ENCODE assay signal across 9 mouse cellular contexts in the genomic region with DNA sequence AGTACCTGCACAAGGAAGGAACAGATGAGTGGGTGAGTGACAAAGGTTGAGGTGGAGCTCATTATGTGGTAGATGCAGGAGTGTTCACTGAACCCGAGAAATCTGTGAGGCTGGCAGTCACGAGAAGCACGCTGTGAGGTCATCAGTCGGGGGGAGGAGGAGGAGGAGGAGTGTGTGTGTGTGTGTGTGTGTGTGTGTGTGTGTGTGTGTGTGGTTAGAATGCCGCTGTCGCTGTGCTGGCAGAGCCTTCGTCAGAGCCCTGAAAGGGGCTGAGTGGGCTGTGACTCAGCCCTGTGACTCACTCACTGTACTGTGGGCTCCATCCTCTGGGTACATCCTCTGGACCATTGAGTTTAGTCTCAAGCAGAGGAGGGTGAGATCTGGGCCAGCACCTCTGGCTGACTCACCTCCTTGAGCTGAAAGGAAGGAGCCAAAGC. TPM values are rescaled to one million over a fixed set of nuclear protein-coding genes. Genes with fewer than 3 reads are reported as not detected.
DNase-seq lines count a peak whose midpoint lies in the region; ATAC-seq and TF ChIP-seq lines count a peak whose summit lies in the region.
"Had no signal": no experiment of that assay in that cellular context is flagged by ENCODE, and none has a peak within 500 bp of the region (broad histone marks: within the 10 kb centered on the region; RNA-seq: fewer than 3 reads in every experiment).

No protein-coding gene starts in this region.

- no peaks in the 10 kb centered on the region for H3K79me2 ChIP-seq in CH12.LX (replicated peaks; ENCODE audit: control insufficient read depth, extremely low read depth, insufficient read depth, poor library complexity, severe bottlenecking)

- WGBS in thymus, adult 2 months = 49% methylated on average over 7 of the region's 7 CpGs

- H3K9me3 ChIP-seq in CH12.LX (replicated peaks; ENCODE audit: low read length) = no peaks in the 10 kb centered on the region

- peak; percentile 60 for ATAC-seq in monocyte, adult 5-6 weeks (replicated peaks; ENCODE audit: insufficient number of reproducible peaks, low FRiP score, low TSS enrichment, poor library complexity, severe bottlenecking)

- in situ Hi-C loops in CH12.LX (cut with MboI; ENCODE audit: low pct_ligation_motif_present, low pct_unique_long_range_greater_than_20kb, low sequenced_read_pairs) = no loop called here

- no peak for TF ChIP-seq POLR2A in CH12.LX (IDR thresholded peaks at IDR 0.05; ENCODE audit: low read depth, low read length)
- no peak for TF ChIP-seq POLR2A in thymus, adult 2 months (IDR thresholded peaks at IDR 0.05; ENCODE audit: control insufficient read depth, extremely low read depth, insufficient read depth, low read length, poor library complexity)

- H3K36me3 ChIP-seq in CH12.LX (replicated peaks in 1 of 2; ENCODE audit: control insufficient read depth in 1 of 2, insufficient read depth in 1 of 2, low read length in 1 of 2) = peaks cover 0 to 10% of the 10 kb centered on the region in 2 experiments
- no peaks in the 10 kb centered on the region for H3K36me3 ChIP-seq in thymus, adult 2 months (ENCODE audit: control insufficient read depth, insufficient read depth, low read length)

- no peaks in the 10 kb centered on the region for H3K27me3 ChIP-seq in CH12.LX (replicated peaks)
- H3K27me3 ChIP-seq in thymus, adult 2 months (ENCODE audit: control insufficient read depth, insufficient read depth, low read length) = no peaks in the 10 kb centered on the region

- H3K27ac ChIP-seq in CH12.LX (ENCODE audit: insufficient read depth, low read depth) = no peak overlapping the region
- no peak overlapping the region for H3K27ac ChIP-seq in thymus, adult 2 months (ENCODE audit: control insufficient read depth, insufficient read depth, low read length)

- TF ChIP-seq CTCF in CH12.LX (conservative IDR thresholded peaks at IDR 0.05 in 1 of 2, IDR thresholded peaks at IDR 0.05 in 1 of 2; ENCODE audit: low read depth in 2 of 2, low read length in 2 of 2) = no peak
- TF ChIP-seq CTCF in thymus, adult 2 months (IDR thresholded peaks at IDR 0.05; ENCODE audit: borderline replicate concordance, control insufficient read depth, extremely low read depth, insufficient read depth, low read length, poor library complexity) = no peak

- dilution Hi-C loops in CH12.LX (cut with MboI; ENCODE audit: extremely low pct_ligation_motif_present, extremely low pct_unique_long_range_greater_than_20kb, low sequenced_read_pairs) = no loop called here

- TF ChIP-seq EP300 in CH12.LX (IDR thresholded peaks at IDR 0.05; ENCODE audit: low read length) = no peak

- no peak for TF ChIP-seq RAD21 in CH12.LX (IDR thresholded peaks at IDR 0.05; ENCODE audit: low read depth, low read length)

- peak; percentile 33 for DNase-seq in kidney, adult 11 months
- no peak for DNase-seq in kidney, adult 9 months
- DNase-seq in CH12.LX (ENCODE audit: extremely low read depth) = peak; percentile 13
- DNase-seq in frontal cortex, adult 2 months (ENCODE audit: extremely low spot score in 1 of 2, low spot score in 1 of 2) = peak; percentile 71 to 82
- no peak for DNase-seq in thymus, adult 2 months
- DNase-seq in thymus, postnatal 14 days = no peak
- DNase-seq in cerebellum, postnatal 36 days = no peak
- DNase-seq: thymus, adult 18-20 months had no signal

- H3K4me3 ChIP-seq in CH12.LX (replicated peaks in 1 of 3; ENCODE audit: low read depth in 2 of 3, low read length in 2 of 3, poor library complexity in 1 of 3) = no peak overlapping the region
- no peak overlapping the region for H3K4me3 ChIP-seq in thymus, adult 2 months (ENCODE audit: control insufficient read depth, insufficient read depth, low read length)

- H3K4me2 ChIP-seq in CH12.LX (ENCODE audit: insufficient read depth, low read depth, poor library complexity, severe bottlenecking) = 0 out of 2 replicates have a peak overlapping the region, but pooled peaks have one; percentile 21

- H3K9ac ChIP-seq in CH12.LX (ENCODE audit: insufficient read depth, low read depth) = no peak overlapping the region

- peaks cover 0 to 7% of the 10 kb centered on the region in 2 experiments; a peak in 2 of 4 replicates for H3K4me1 ChIP-seq in CH12.LX (ENCODE audit: control insufficient read depth in 1 of 2, insufficient read depth in 2 of 2)
- H3K4me1 ChIP-seq in thymus, adult 2 months (replicated peaks; ENCODE audit: control insufficient read depth, insufficient read depth, low read length) = peaks cover 7% of the 10 kb centered on the region; the same call in 1 of the 2 replicates

TF ChIP-seq in CH12.LX, 34 proteins besides CTCF, POLR2A, EP300 and RAD21:
- TF ChIP-seq PAX5 (IDR thresholded peaks at IDR 0.05; ENCODE audit: low read length) (no peak), BHLHE40 (IDR thresholded peaks at IDR 0.05; ENCODE audit: low read depth, low read length) (peak; percentile 47; the same call in 1 of the 2 replicates)

RNA-seq across cellular contexts. Expression of gene Mrpl33, which starts 20.2 kb away (rescaled TPM):
- total RNA-seq in CH12.LX (2012; rRNA removed) = 168 and 236 TPM in 2 replicates
- total RNA-seq in CH12.LX (2014; rRNA removed) = 336 and 387 TPM in 2 replicates
- polyA plus RNA-seq in CH12.LX (2012; ENCODE audit: insufficient read length, low read depth) = 114 and 150 TPM in 2 replicates
- polyA plus RNA-seq in frontal cortex, adult 2 months (2012; rRNA removed) = 97.5 and 98.3 TPM in 2 replicates
- 184 to 237 TPM (median 196 TPM) in 3 replicates for total RNA-seq in monocyte, adult 5-6 weeks (2017)
- 23.1 and 27.6 TPM in 2 replicates for polyA plus RNA-seq in thymus, adult 2 months (2012; rRNA removed)

RNA-seq across cellular contexts. Expression of gene Supt7l, which starts 49.0 kb away (rescaled TPM):
- total RNA-seq in CH12.LX (2012; rRNA removed) (12.8 and 13.3 TPM in 2 replicates), CH12.LX (2014; rRNA removed) (15.9 and 16.8 TPM in 2 replicates)
- 13.2 and 16.2 TPM in 2 replicates for polyA plus RNA-seq in CH12.LX (2012; ENCODE audit: insufficient read length, low read depth)
- polyA plus RNA-seq in frontal cortex, adult 2 months (2012; rRNA removed) = 15.0 and 15.8 TPM in 2 replicates
- total RNA-seq in monocyte, adult 5-6 weeks (2017) = 18.5 to 33.7 TPM (median 23.3 TPM) in 3 replicates
- polyA plus RNA-seq in thymus, adult 2 months (2012; rRNA removed) = 13.3 and 16.7 TPM in 2 replicates

RNA-seq across cellular contexts. Expression of gene Slc4a1ap, which starts 49.8 kb away (rescaled TPM):
- total RNA-seq in CH12.LX (2012; rRNA removed) (25.7 and 30.0 TPM in 2 replicates), CH12.LX (2014; rRNA removed) (27.9 and 31.0 TPM in 2 replicates)
- polyA plus RNA-seq in CH12.LX (2012; ENCODE audit: insufficient read length, low read depth) = 41.1 and 50.6 TPM in 2 replicates
- polyA plus RNA-seq in frontal cortex, adult 2 months (2012; rRNA removed) = 25.6 and 28.7 TPM in 2 replicates
- total RNA-seq in monocyte, adult 5-6 weeks (2017) = 68.9 to 82.2 TPM (median 69.9 TPM) in 3 replicates
- 23.3 and 25.1 TPM in 2 replicates for polyA plus RNA-seq in thymus, adult 2 months (2012; rRNA removed)

Comparison
In these comparisons a context has a peak if more than half of its experiments do, and no peak if none do; other contexts are left out.
1. DNase-seq: peak in kidney, adult 11 months (single experiment), CH12.LX (single experiment) and frontal cortex, adult 2 months (2 of 2); none in kidney, adult 9 months (single experiment), thymus, adult 2 months (single experiment), thymus, postnatal 14 days (single experiment) and cerebellum, postnatal 36 days (0 of 2).